Mouse (Mus musculus): Measurements from ENCODE around the gene Plbd1.
A peak's percentile ranks its signal among the peaks of the same experiment; 100 is the strongest.

Plbd1 gene

DNA sequence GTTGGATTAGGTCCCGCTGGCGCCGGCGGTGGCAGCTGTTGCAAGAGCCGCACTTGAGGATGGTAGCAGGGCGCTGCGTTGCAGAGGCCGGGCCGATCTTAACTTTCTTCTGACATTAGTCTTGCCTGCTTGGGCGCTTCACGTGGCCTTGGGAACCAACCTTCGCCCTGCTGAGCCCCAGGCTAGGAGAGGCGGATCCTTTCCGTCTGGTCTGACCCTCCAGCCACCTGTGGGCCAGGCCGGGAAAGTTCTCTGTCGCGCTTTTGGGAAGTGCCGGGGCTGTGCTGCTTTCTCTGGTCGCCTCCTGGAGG, at the start of gene Plbd1:
TSS of gene Plbd1 (minus strand) at position 223 of the 311 bp plus-strand sequence.
- DNase-seq = peak; percentile 70 to 87

DNA sequence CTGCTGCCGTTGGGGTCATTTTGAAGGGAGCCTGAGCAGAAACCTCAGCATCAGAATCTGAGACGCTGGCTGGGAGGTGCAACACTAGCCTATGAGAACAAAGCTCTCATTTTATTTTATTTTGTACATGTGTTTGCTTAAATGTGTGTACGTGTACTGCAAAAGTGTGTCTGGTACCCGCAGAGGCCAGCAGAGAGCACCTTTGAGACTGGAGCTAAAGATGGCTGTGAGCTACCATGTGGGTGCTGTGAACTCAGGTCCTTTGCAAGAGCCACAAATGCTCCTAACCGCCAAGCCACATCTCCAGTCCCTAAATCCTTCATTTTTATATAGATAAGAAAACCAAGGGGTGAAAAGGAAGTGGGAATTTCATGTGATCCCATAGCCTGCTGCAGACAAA, 48.7 kb upstream of the Plbd1 start:
- no peak for DNase-seq

- no peak for DNase-seq
Observed at GRCm38 (mm10) chr6:136708597-136708996, 46.9 kb upstream of the Plbd1 start.

GRCm38 (mm10) chr6:136701878-136702277, 40.1 kb upstream of the Plbd1 start:
- no peak for DNase-seq

- DNase-seq = no peak
Observed at GRCm38 (mm10) chr6:136701185-136701584, 39.5 kb upstream of the Plbd1 start.

- DNase-seq = no peak
Observed at GRCm38 (mm10) chr6:136691314-136691713, 29.6 kb upstream of the Plbd1 start.

GRCm38 (mm10) chr6:136690527-136690926, 28.8 kb upstream of the Plbd1 start:
- no peak for DNase-seq

GRCm38 (mm10) chr6:136689790-136690413, 28.2 kb upstream of the Plbd1 start:
- DNase-seq = no peak

DNA sequence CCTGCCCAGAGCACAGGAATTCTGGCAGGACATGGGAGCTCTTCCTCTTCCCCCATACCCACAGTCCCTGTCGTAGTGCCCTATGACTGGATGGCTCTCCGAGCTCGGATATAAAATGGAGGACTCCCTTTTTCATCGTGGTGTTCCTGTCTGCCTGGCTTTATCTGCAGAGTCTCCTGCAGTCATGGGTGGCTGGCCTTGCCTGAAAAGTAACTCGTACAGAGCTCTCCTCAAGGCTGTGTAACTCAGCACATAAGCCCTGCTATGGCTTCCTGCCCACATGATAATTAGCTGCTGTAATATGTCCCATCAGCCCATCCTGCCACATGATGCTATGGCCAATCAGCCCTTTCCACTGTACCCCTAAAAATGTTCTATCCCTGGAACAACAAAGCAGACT, 23.7 kb upstream of the Plbd1 start:
- DNase-seq = no peak

DNA sequence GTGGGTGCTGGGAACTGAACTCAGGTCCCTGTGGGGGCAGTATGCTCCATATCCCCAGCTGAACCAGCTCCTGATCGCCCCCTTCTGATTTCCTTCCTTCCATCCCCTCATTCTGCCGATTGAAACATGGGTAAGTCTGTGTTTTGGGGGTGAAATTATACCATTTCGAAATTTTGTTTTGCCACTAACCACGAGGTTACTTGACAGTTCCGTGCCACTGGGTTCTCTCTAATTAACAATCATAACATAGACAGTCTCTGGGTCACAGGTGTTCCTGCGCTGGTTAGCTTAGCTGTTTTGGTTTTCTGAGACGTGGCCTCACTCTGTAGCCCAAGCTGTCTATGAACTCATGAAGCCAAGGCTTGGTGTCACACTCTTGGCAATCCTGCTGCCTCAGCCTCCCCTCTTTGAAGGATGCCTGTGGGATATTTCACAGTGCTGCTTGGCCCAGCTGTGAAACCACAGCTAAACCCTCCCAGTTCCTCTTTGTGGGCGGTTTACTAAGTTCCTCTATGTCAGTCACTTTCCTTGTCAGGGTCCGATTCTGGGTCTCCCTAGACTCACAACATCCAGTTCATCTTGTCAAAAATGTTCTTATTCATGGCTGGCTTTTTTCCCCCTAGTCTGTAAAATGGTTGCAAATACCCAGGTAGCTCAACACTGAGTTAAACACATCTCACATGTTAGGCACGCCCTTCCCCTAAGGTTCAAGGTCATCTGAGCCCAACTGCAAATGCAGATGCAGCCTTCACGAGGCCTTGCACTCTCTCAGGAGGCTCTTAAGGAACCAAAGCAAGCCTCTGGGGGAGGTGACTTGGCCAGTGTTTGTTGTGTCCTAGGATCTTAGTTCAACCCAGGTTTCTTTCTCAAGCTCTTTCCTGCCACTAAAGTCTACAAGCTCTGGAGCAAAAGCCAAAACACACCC, 21.9 kb upstream of the Plbd1 start:
- no peak for DNase-seq

GRCm38 (mm10) chr6:136679381-136679780, 17.7 kb upstream of the Plbd1 start:
- no peak for DNase-seq

- no peak for DNase-seq
Observed at GRCm38 (mm10) chr6:136674935-136675334, 13.2 kb upstream of the Plbd1 start.

GRCm38 (mm10) chr6:136672467-136672866, 10.7 kb upstream of the Plbd1 start:
- peak in 1 of 2 experiments; percentile 21 for DNase-seq

- no peak for DNase-seq
Observed at GRCm38 (mm10) chr6:136669274-136669673, 7.5 kb upstream of the Plbd1 start.

- DNase-seq = no peak
Observed at GRCm38 (mm10) chr6:136668266-136668986, 6.7 kb upstream of the Plbd1 start.

GRCm38 (mm10) chr6:136662063-136662462, 335 bp upstream of the Plbd1 start:
- DNase-seq = no peak

DNA sequence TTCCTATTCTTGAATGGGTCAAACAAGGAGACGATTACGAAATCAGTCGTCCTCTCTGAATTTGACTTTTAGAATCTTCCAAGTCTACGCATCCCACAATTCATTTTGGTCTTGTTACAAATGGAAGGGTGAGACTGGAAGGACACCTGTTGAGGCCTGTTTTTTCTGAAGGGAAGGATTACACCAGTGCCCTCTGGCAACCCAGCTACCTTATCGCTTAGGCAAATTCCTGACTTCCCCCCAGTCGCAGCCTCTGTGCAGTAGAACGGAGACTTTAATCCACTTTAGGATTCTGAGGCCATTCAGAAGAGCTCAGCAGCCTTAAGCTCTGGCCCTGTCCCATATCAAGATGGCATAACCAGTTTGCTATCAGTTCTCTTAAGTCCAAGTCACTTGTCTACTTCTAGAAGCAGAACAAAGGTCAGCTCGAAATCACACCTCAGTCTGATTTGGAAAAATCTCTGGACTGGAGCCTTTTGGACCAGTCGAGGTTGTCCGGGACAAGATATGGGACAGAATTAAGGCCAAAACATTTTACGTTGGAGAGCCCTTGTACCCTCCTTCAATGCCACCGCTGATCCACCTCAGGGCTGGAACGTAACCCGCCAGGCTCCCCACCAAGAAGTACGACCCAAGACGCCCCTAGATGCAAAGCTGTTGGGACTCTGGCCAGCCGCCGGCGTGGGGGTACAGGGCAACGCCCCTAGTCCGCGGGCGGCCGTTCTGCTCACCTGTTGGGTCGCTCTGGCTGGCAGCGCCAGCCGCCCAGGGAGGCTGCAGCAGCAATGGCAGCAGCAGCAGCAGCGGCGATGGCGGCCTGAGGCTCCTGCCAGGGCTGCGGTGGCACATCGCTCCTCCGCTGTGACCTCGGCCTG, 660 bp downstream of the Plbd1 start:
- DNase-seq = no peak

DNA sequence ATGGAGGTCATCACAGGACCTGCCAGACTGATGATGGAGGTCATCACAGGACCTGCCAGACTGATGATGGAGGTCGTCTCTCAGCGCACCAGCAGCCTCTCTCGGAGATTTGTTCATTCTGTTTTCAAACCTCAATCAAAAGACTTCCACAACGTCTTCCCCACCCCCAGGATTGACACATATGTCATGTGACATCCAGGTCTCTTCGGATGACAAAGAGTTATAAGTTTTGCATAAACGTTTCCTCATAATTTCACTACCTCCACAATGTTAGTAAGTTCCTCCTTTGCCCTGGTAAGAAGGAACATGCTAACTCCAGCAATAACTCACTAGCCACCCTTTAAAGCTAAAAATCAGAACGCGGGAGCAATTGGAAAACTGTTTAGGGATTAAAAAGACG, 2.5 kb downstream of the Plbd1 start:
- DNase-seq = no peak

DNA sequence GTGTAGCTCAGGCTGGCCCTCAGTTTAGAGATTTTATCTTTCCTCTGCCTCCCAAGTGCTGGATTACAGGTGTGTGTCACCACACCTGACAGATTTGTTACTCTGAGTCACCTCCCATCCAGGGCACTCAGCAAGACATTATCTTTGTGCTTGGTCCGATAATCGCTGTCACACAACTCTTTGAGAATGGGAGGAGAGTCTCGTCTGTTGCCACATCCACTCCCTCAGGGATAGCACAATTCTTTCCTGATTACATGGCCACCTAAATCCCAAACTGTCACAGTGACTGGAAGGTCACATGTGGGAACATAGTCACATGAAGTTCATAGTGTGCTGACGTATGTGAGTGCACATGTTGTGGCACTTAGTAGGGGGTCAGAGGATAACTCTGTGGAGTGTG, 3.4 kb downstream of the Plbd1 start:
- no peak for DNase-seq

DNA sequence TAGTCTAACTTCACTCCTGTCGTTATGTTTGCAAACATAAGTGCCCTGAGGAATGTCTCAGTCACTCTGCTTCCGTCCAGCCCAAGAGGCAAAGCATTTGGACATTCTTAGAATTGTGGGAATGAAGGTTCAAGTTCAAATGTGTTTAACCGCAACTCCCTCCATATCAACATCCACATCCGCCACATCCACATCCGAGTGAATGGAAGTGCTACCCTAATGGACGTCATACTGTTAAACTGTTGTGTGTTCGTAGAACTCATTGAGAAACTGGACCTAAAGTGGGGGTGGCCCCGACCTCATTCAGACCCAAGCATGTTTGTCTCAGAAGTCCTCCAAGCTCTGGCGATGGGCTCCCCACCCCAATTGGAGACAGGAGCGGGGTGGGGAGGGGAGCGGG, 5.9 kb downstream of the Plbd1 start:
- DNase-seq = no peak

DNA sequence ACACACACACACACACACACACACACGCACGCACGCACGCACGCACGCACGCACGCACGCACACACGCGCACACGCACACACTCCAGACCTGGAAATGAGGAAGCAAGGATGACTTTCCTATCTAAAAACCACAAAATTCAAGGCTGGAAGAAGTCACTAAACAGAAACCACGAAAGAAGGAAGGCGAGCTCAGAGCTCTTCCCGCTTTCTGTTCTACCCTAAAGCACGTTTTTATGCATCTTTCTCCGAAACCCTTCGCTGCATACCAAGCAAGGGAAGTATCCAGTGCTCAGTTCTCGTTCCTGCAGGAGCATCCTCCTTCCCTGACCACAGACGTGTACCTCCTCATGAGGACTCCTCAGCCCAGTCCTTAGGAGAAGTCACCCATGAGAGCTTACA, 7.3 kb downstream of the Plbd1 start:
- no peak for DNase-seq

DNA sequence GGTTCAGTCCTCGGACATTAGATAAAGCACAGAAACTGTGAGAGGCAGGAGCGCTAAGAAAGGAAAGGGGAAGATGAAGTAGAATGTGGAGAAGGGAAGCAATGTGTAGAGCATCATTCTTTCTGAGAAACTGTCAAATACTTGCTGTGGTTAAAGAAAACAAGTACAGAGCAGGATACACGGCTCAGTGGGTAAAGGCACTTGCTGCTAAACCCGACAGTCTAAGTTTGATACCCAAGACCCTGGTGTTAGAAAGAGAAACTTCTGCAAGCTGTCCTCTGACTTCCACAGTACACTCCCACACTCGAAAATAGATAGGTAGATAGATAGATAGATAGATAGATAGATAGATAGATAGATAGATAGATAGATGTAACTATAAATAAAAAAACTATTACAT, 8.4 kb downstream of the Plbd1 start:
- no peak for DNase-seq

- no peak for DNase-seq
Observed at GRCm38 (mm10) chr6:136650664-136651063, 11.1 kb downstream of the Plbd1 start.
